Mouse (Mus musculus) liver, adult 2 months (tissue): ENCODE measurements around the gene 9130023H24Rik.

Source experiments
- CTCF ChIP-seq: fragments of 200-500 bp; IDR thresholded peaks from 2 replicates; pipeline ENCODE4 v1.5.1; 2011; ENCODE audit warnings: low read depth, low read length, control low read depth
- POLR2A ChIP-seq: fragments of 200-500 bp; IDR thresholded peaks from 2 replicates; pipeline ENCODE4 v1.6.1; 2011; ENCODE audit warnings: low read length, control low read depth; ENCODE audit not compliant: insufficient read depth; ENCODE audit errors: extremely low read depth

GRCm38 (mm10) chr7:128206152-128206551 is 31.7 kb downstream of the 9130023H24Rik start, which contains the start of gene Cox6a2:
- TF ChIP-seq POLR2A (no peak), CTCF (no peak)
